Mouse (Mus musculus) stomach, postnatal 0 days (tissue): ENCODE measurements at regions not wholly inside any gene's neighbourhood (a gene's known extent, or its start where the extent isn't known, plus 50 kb on each side); places are given as distances from the start of the nearest gene placed in this dataset.

ENCODE experiments used
- ATAC-seq: fragments of 200-750 bp; cut with Nextera tagmentation; 2 replicates; pipeline ENCODE4 v1.8.0; 2017; ENCODE audit not compliant: low FRiP score, low TSS enrichment
- DNase-seq: peaks from one replicate; pipeline ENCODE4 v3.0.0-alpha.2; 2016; ENCODE audit warnings: low spot score
- H3K27ac ChIP-seq: fragments of 300-500 bp; sonication (generic); replicated peaks from 2 replicates; pipeline ENCODE4 v1.5.1; 2014; ENCODE audit warnings: mild to moderate bottlenecking, control low read depth
- H3K27me3 ChIP-seq: fragments of 300-500 bp; sonication (generic); 2 replicates; pipeline ENCODE4 v1.6.1; 2014; ENCODE audit warnings: low read length; ENCODE audit not compliant: control insufficient read depth, insufficient read depth
- H3K36me3 ChIP-seq: fragments of 300-500 bp; sonication (generic); 2 replicates; pipeline ENCODE4 v1.6.1; 2014; ENCODE audit warnings: low read length, mixed read lengths; ENCODE audit not compliant: control insufficient read depth, insufficient read depth
- H3K4me1 ChIP-seq: fragments of 300-500 bp; sonication (generic); replicated peaks from 2 replicates; pipeline ENCODE4 v1.6.1; 2014; ENCODE audit warnings: antibody characterized with exemption; ENCODE audit not compliant: control insufficient read depth, insufficient read depth
- H3K4me2 ChIP-seq: fragments of 300-500 bp; sonication (generic); replicated peaks from 2 replicates; pipeline ENCODE4 v1.6.1; 2014; ENCODE audit warnings: low read depth, mild to moderate bottlenecking, control low read depth, moderate library complexity
- H3K4me3 ChIP-seq: fragments of 300-500 bp; sonication (generic); 2 replicates; pipeline ENCODE4 v1.5.1; 2014; ENCODE audit warnings: low read depth, low read length, control low read depth
- H3K9ac ChIP-seq: fragments of 300-500 bp; sonication (generic); 2 replicates; pipeline ENCODE4 v1.6.1; 2014; ENCODE audit warnings: mild to moderate bottlenecking, low read length, control low read depth, mixed read lengths
- H3K9me3 ChIP-seq: fragments of 300-500 bp; sonication (generic); 2 replicates; pipeline ENCODE4 v1.6.1; 2016; ENCODE audit warnings: low read length; ENCODE audit not compliant: control insufficient read depth
- CTCF ChIP-seq: IDR thresholded peaks from 2 replicates; pipeline ENCODE4 v1.5.1; 2016; ENCODE audit warnings: antibody characterized with exemption, low read depth, mild to moderate bottlenecking, moderate library complexity
- EP300 ChIP-seq: optimal IDR thresholded peaks from 2 replicates; pipeline ENCODE3; 2016; ENCODE audit warnings: antibody characterized with exemption
- WGBS: fragments of 180-500 bp; shearing (Covaris S2); extraction: QIAGEN DNeasy Blood & Tissue Kit; methylation state at CpG from one replicate; pipeline ENCODE4 v1.1.7; 2014; 5-methylcytosine and 5-hydroxymethylcytosine counted together

- DNase-seq: no peak
- no peaks in the 10 kb centered on the region for H3K27me3 ChIP-seq
- H3K36me3 ChIP-seq: no peaks in the 10 kb centered on the region
- H3K4me2 ChIP-seq: 0 out of 2 replicates have a peak overlapping the region, but pooled peaks have one; percentile 17
- ATAC-seq: no peak
- no peaks in the 10 kb centered on the region for H3K9me3 ChIP-seq
- no peak overlapping the region for H3K4me3 ChIP-seq
- WGBS: 73% methylated on average over 18 of the region's 18 CpGs
- H3K27ac ChIP-seq: no peak overlapping the region
- H3K9ac ChIP-seq: no peak overlapping the region
- no peaks in the 10 kb centered on the region for H3K4me1 ChIP-seq
- TF ChIP-seq CTCF (no peak), EP300 (no peak)
Measured at GRCm38 (mm10) chr11:19264798-19265671, 246.2 kb upstream of the Meis1 start.

- DNase-seq (no peak), ATAC-seq (no peak)
- no peaks in the 10 kb centered on the region for H3K36me3 ChIP-seq
- no peak overlapping the region for H3K9ac ChIP-seq
- H3K4me2 ChIP-seq: no peak overlapping the region
- H3K4me3 ChIP-seq: no peak overlapping the region
- no peak for TF ChIP-seq CTCF
- no peak for TF ChIP-seq EP300
- H3K27ac ChIP-seq: no peak overlapping the region
- no peaks in the 10 kb centered on the region for H3K9me3 ChIP-seq
- no peaks in the 10 kb centered on the region for H3K4me1 ChIP-seq
- 24% methylated on average over 3 of the region's 3 CpGs for WGBS
- no peaks in the 10 kb centered on the region for H3K27me3 ChIP-seq
Measured at GRCm38 (mm10) chr11:19265672-19265972, 246.8 kb upstream of the Meis1 start.

GRCm38 (mm10) chr11:19290971-19291370 is 272.2 kb upstream of the Meis1 start:
- no peak for ATAC-seq
- Histone ChIP-seq H3K4me3 (no peak overlapping the region), H3K4me1 (no peaks in the 10 kb centered on the region), H3K9ac (no peak overlapping the region), H3K36me3 (no peaks in the 10 kb centered on the region), H3K9me3 (no peaks in the 10 kb centered on the region), H3K27ac (no peak overlapping the region), H3K4me2 (no peak overlapping the region), H3K27me3 (no peaks in the 10 kb centered on the region)
- no peak for DNase-seq
- WGBS: 67% methylated on average over 6 of the region's 6 CpGs
- no peak for TF ChIP-seq CTCF
- TF ChIP-seq EP300: no peak

GRCm38 (mm10) chr11:19299411-19299810 is 280.6 kb upstream of the Meis1 start:
- WGBS: 83% methylated on average over 1 of the region's 1 CpGs
- Histone ChIP-seq H3K9me3 (no peaks in the 10 kb centered on the region), H3K36me3 (no peaks in the 10 kb centered on the region), H3K4me1 (no peaks in the 10 kb centered on the region), H3K4me3 (no peak overlapping the region), H3K27ac (no peak overlapping the region), H3K9ac (no peak overlapping the region), H3K27me3 (no peaks in the 10 kb centered on the region), H3K4me2 (no peak overlapping the region)
- DNase-seq: no peak
- no peak for ATAC-seq
- TF ChIP-seq EP300 (no peak), CTCF (no peak)

- Histone ChIP-seq H3K4me2 (no peak overlapping the region), H3K9ac (no peak overlapping the region), H3K27me3 (no peaks in the 10 kb centered on the region), H3K9me3 (no peaks in the 10 kb centered on the region), H3K4me3 (no peak overlapping the region), H3K27ac (no peak overlapping the region), H3K4me1 (no peaks in the 10 kb centered on the region), H3K36me3 (no peaks in the 10 kb centered on the region)
- DNase-seq (no peak), ATAC-seq (no peak)
- 78% methylated on average over 5 of the region's 5 CpGs for WGBS
- TF ChIP-seq CTCF (no peak), EP300 (no peak)
Measured at GRCm38 (mm10) chr11:19306687-19307086, 287.9 kb upstream of the Meis1 start.

- Histone ChIP-seq H3K4me1 (no peaks in the 10 kb centered on the region), H3K4me3 (no peak overlapping the region), H3K9ac (no peak overlapping the region), H3K9me3 (no peaks in the 10 kb centered on the region), H3K4me2 (no peak overlapping the region), H3K36me3 (no peaks in the 10 kb centered on the region), H3K27me3 (no peaks in the 10 kb centered on the region), H3K27ac (no peak overlapping the region)
- ATAC-seq (no peak), DNase-seq (no peak)
- 33% methylated on average over 2 of the region's 3 CpGs for WGBS
- TF ChIP-seq CTCF (no peak), EP300 (no peak)
Measured at GRCm38 (mm10) chr11:19330685-19331239, 312.0 kb upstream of the Meis1 start.
